Mouse (Mus musculus) kidney, postnatal 10 days (tissue): ENCODE data around the gene Poldip2.

Experiments used
- DNase-seq: peaks from one replicate; pipeline ENCODE4 v3.0.0; 2021; ENCODE audit warnings: mixed read lengths

Gene Poldip2

GRCm38 (mm10) chr11:78512025-78512957, at the start of gene Poldip2, which contains the start of gene Tmem199:
Gene Poldip2, plus strand, starts transcription at chr11:78512193.
Gene Tmem199, minus strand, starts transcription at chr11:78512172.
- DNase-seq = peak; percentile 95

GRCm38 (mm10) chr11:78462669-78463068, 49.3 kb upstream of the Poldip2 start:
- DNase-seq = no peak

GRCm38 (mm10) chr11:78463286-78464036, 48.5 kb upstream of the Poldip2 start:
- DNase-seq = no peak

GRCm38 (mm10) chr11:78465116-78465515, 46.9 kb upstream of the Poldip2 start:
- DNase-seq = no peak

- peak; percentile 94 for DNase-seq
Measured at GRCm38 (mm10) chr11:78465568-78466180, 46.3 kb upstream of the Poldip2 start, which contains the start of gene Slc46a1. Gene Slc46a1, plus strand, starts transcription at chr11:78465697.

GRCm38 (mm10) chr11:78466242-78466912, 45.6 kb upstream of the Poldip2 start:
- DNase-seq = peak; percentile 24

GRCm38 (mm10) chr11:78467515-78467914, 44.5 kb upstream of the Poldip2 start:
- DNase-seq = no peak

- DNase-seq = no peak
Measured at GRCm38 (mm10) chr11:78467932-78468331, 44.1 kb upstream of the Poldip2 start.

- DNase-seq = peak; percentile 3
Measured at GRCm38 (mm10) chr11:78471326-78472103, 40.5 kb upstream of the Poldip2 start.

GRCm38 (mm10) chr11:78475289-78475688, 36.7 kb upstream of the Poldip2 start:
- DNase-seq = peak; percentile 3

- no peak for DNase-seq
Measured at GRCm38 (mm10) chr11:78483639-78484038, 28.4 kb upstream of the Poldip2 start.

GRCm38 (mm10) chr11:78488168-78488567, 23.8 kb upstream of the Poldip2 start:
- peak; percentile 84 for DNase-seq

- peak; percentile 35 for DNase-seq
Measured at GRCm38 (mm10) chr11:78490781-78491241, 21.2 kb upstream of the Poldip2 start.

GRCm38 (mm10) chr11:78495904-78496303, 16.1 kb upstream of the Poldip2 start:
- peak; percentile 80 for DNase-seq

GRCm38 (mm10) chr11:78497071-78497541, 14.9 kb upstream of the Poldip2 start:
- peak; percentile 53 for DNase-seq

GRCm38 (mm10) chr11:78497544-78498522, 14.2 kb upstream of the Poldip2 start, which contains the start of gene Sarm1:
Gene Sarm1, minus strand, starts transcription at chr11:78497754.
- DNase-seq = peak; percentile 94

- DNase-seq = no peak
Measured at GRCm38 (mm10) chr11:78499004-78499403, 13.0 kb upstream of the Poldip2 start, which contains the start of gene Vtn. Gene Vtn, plus strand, starts transcription at chr11:78499091.

- no peak for DNase-seq
Measured at GRCm38 (mm10) chr11:78499543-78499942, 12.4 kb upstream of the Poldip2 start.

- no peak for DNase-seq
Measured at GRCm38 (mm10) chr11:78500623-78501202, 11.3 kb upstream of the Poldip2 start.
